Mouse (Mus musculus) G1E (cell line): ENCODE results near the gene Pik3cd.

Experiments used
- CTCF ChIP-seq: IDR thresholded peaks from 2 replicates; pipeline ENCODE4 v1.5.1; 2012; ENCODE audit warnings: low read depth, low read length, inconsistent platforms, mixed read lengths
- GATA1 ChIP-seq: IDR thresholded peaks from 2 replicates; pipeline ENCODE4 v1.6.1; 2012; ENCODE audit warnings: borderline replicate concordance, low read length, inconsistent platforms, mixed read lengths
- GATA2 ChIP-seq: IDR thresholded peaks from 2 replicates; pipeline ENCODE4 v1.6.1; 2012; ENCODE audit warnings: low read depth, low read length, inconsistent platforms, borderline replicate concordance
- POLR2AphosphoS5 ChIP-seq: IDR thresholded peaks from 2 replicates; pipeline ENCODE4 v1.6.1; 2012; ENCODE audit warnings: low read depth, low read length, inconsistent platforms; ENCODE audit not compliant: insufficient replicate concordance
- TAL1 ChIP-seq: conservative IDR thresholded peaks from 2 replicates; pipeline ENCODE4 v1.6.1; 2012; ENCODE audit warnings: low read depth, low read length, inconsistent platforms, mixed read lengths

- no peak for TF ChIP-seq GATA1
- no peak for TF ChIP-seq CTCF
- TF ChIP-seq POLR2AphosphoS5: no peak
- no peak for TF ChIP-seq TAL1
- TF ChIP-seq GATA2: no peak
Measured at GRCm38 (mm10) chr4:149609256-149610025, 92.9 kb downstream of the Pik3cd start.
